Mouse (Mus musculus) left cerebral cortex, adult 2 months (tissue): ENCODE results near the gene Amot. TPM values are rescaled to one million over a fixed set of nuclear protein-coding genes. Genes with fewer than 3 reads are reported as not detected.

Experiments used
- DNase-seq, 2 experiments: peaks; one replicate each; pipeline ENCODE4 v3.0.0; 2021 to 2022; ENCODE audit warnings: low spot score in 2 of 2, mixed read lengths in 1 of 2; ENCODE audit errors: extremely low spot score in 1 of 2
- H3K27ac ChIP-seq: fragments of 200-600 bp; 2 replicates; pipeline ENCODE4 v1.8.1; 2022
- H3K4me3 ChIP-seq: fragments of 200-600 bp; 2 replicates; pipeline ENCODE4 v1.8.1; 2022
- CTCF ChIP-seq: fragments of 200-600 bp; IDR thresholded peaks from 2 replicates; pipeline ENCODE4 v1.8.1; 2022; ENCODE audit warnings: antibody characterized with exemption, mild to moderate bottlenecking, moderate library complexity
- intact Hi-C: fragments of 180-260 bp; cut with DNase I; formaldehyde crosslinking; loops from one replicate; pipeline ENCODE4 v1.15.1; 2025
- long read RNA-seq, 2 experiments: library from polyadenylated mRNA; stranded (forward); transcript quantifications; one replicate each; pipeline ENCODE4 v2.0.0; 2021; ENCODE audit warnings: borderline mapping rate in 2 of 2
- total RNA-seq, 2 experiments: library from RNA; stranded (reverse); gene quantifications; 2 replicates each; pipeline ENCODE4 v1.2.3; 2021

Amot gene
- total RNA-seq, result 10 to 100 TPM; 24.6 to 25.7 TPM
- long read RNA-seq, experiment 1, partial matches to known transcripts, result 0 of 1 reads
- long read RNA-seq, experiment 1, other reads (novel, unspliced or antisense), result 1 of 1 reads
- long read RNA-seq, experiment 2, partial matches to known transcripts, result 0 of 1 reads
- long read RNA-seq, experiment 2, other reads (novel, unspliced or antisense), result 1 of 1 reads

GRCm38 (mm10) chrX:145504717-145505415, at the start of gene Amot:
TSS of gene Amot (minus strand) at chrX:145505181.
- H3K27ac ChIP-seq, result peak within 1 kb of the TSS; percentile 19; the same call in 1 of the 2 replicates
- intact Hi-C loops, result loop anchor here (5.0 kb wide), 1 partner anchor 43 kb away; no protein-coding TSS in a partner anchor
- H3K4me3 ChIP-seq, result peak within 1 kb of the TSS; percentile 55
- DNase-seq, result peak; percentile 69 to 74
- no peak for TF ChIP-seq CTCF

GRCm38 (mm10) chrX:145545060-145545459, 40.1 kb upstream of the Amot start:
- H3K27ac ChIP-seq, result no peak overlapping the region
- intact Hi-C loops, result no loop called here
- DNase-seq, result no peak
- no peak for TF ChIP-seq CTCF
- H3K4me3 ChIP-seq, result no peak overlapping the region

GRCm38 (mm10) chrX:145543602-145544490, 38.9 kb upstream of the Amot start:
- intact Hi-C loops, result loop anchor here (5.0 kb wide), 1 partner anchor 128 kb away; no protein-coding TSS in a partner anchor
- DNase-seq, result no peak
- Histone ChIP-seq H3K27ac (no peak overlapping the region), H3K4me3 (no peak overlapping the region)
- TF ChIP-seq CTCF, result no peak

GRCm38 (mm10) chrX:145541050-145541449, 36.1 kb upstream of the Amot start:
- intact Hi-C loops, result loop anchor here (5.0 kb wide), 1 partner anchor 131 kb away; no protein-coding TSS in a partner anchor
- Histone ChIP-seq H3K27ac (no peak overlapping the region), H3K4me3 (no peak overlapping the region)
- TF ChIP-seq CTCF, result no peak
- no peak for DNase-seq

GRCm38 (mm10) chrX:145540321-145540720, 35.3 kb upstream of the Amot start:
- intact Hi-C loops, result loop anchor here (5.0 kb wide), 1 partner anchor 132 kb away; no protein-coding TSS in a partner anchor
- peak; percentile 40 for TF ChIP-seq CTCF
- Histone ChIP-seq H3K27ac (no peak overlapping the region), H3K4me3 (no peak overlapping the region)
- no peak for DNase-seq

GRCm38 (mm10) chrX:145529602-145530001, 24.6 kb upstream of the Amot start:
- Histone ChIP-seq H3K4me3 (no peak overlapping the region), H3K27ac (no peak overlapping the region)
- intact Hi-C loops, result no loop called here
- no peak for DNase-seq
- no peak for TF ChIP-seq CTCF

- Histone ChIP-seq H3K4me3 (no peak overlapping the region), H3K27ac (no peak overlapping the region)
- TF ChIP-seq CTCF, result no peak
- intact Hi-C loops, result no loop called here
- no peak for DNase-seq
Observed at GRCm38 (mm10) chrX:145516322-145517066, 11.5 kb upstream of the Amot start.

- DNase-seq, result no peak
- no peak for TF ChIP-seq CTCF
- intact Hi-C loops, result no loop called here
- H3K27ac ChIP-seq, result no peak overlapping the region
- no peak overlapping the region for H3K4me3 ChIP-seq
Observed at GRCm38 (mm10) chrX:145515498-145516158, 10.6 kb upstream of the Amot start.

- no peak for DNase-seq
- no peak for TF ChIP-seq CTCF
- Histone ChIP-seq H3K4me3 (no peak overlapping the region), H3K27ac (no peak overlapping the region)
- intact Hi-C loops, result no loop called here
Observed at GRCm38 (mm10) chrX:145510675-145511074, 5.7 kb upstream of the Amot start.

GRCm38 (mm10) chrX:145505457-145506201, 648 bp upstream of the Amot start:
- TF ChIP-seq CTCF, result peak; percentile 1
- peak overlapping the region; percentile 19; the same call in 1 of the 2 replicates for H3K27ac ChIP-seq
- peak; percentile 39 to 57 for DNase-seq
- H3K4me3 ChIP-seq, result peak overlapping the region; percentile 55
- intact Hi-C loops, result loop anchor here (5.0 kb wide), 1 partner anchor 43 kb away; no protein-coding TSS in a partner anchor
